Mouse (Mus musculus) heart, embryonic 15.5 days (tissue): ENCODE measurements at regions not wholly inside any gene's neighbourhood (a gene's known extent, or its start where the extent isn't known, plus 50 kb on each side); places are given as distances from the start of the nearest gene placed in this dataset.

ENCODE experiments used
- ATAC-seq: fragments of 200-750 bp; cut with Nextera tagmentation; replicated peaks from 2 replicates; pipeline ENCODE4 v1.8.0; 2017; ENCODE audit warnings: low read depth, moderate TSS enrichment; ENCODE audit not compliant: insufficient number of reproducible peaks, insufficient read depth, low FRiP score
- H3K27ac ChIP-seq: fragments of 300-500 bp; sonication (generic); 2 replicates; pipeline ENCODE4 v1.5.1; 2015; ENCODE audit warnings: mild to moderate bottlenecking, inconsistent platforms
- H3K27me3 ChIP-seq: fragments of 300-500 bp; sonication (generic); 2 replicates; pipeline ENCODE4 v1.6.1; 2015; ENCODE audit warnings: inconsistent platforms
- H3K36me3 ChIP-seq: fragments of 300-500 bp; sonication (generic); 2 replicates; pipeline ENCODE4 v1.6.1; 2015; ENCODE audit warnings: mild to moderate bottlenecking, inconsistent platforms
- H3K4me1 ChIP-seq: fragments of 300-500 bp; sonication (generic); replicated peaks from 2 replicates; pipeline ENCODE4 v1.6.1; 2015; ENCODE audit warnings: inconsistent platforms
- H3K4me2 ChIP-seq: fragments of 300-500 bp; sonication (generic); 2 replicates; pipeline ENCODE4 v1.6.1; 2015; ENCODE audit warnings: inconsistent platforms, mild to moderate bottlenecking, moderate library complexity
- H3K4me3 ChIP-seq: fragments of 300-500 bp; sonication (generic); 2 replicates; pipeline ENCODE4 v1.5.1; 2015; ENCODE audit warnings: mild to moderate bottlenecking, inconsistent platforms
- H3K9ac ChIP-seq: fragments of 300-500 bp; sonication (generic); 2 replicates; pipeline ENCODE4 v1.6.1; 2015; ENCODE audit warnings: mild to moderate bottlenecking, inconsistent platforms
- H3K9me3 ChIP-seq: fragments of 300-500 bp; sonication (generic); replicated peaks from 2 replicates; pipeline ENCODE4 v1.6.1; 2016; ENCODE audit warnings: inconsistent platforms
- WGBS: fragments of 180-500 bp; shearing (Covaris S2); methylation state at CpG from one replicate; pipeline ENCODE4 v1.1.7; 2015; ENCODE audit warnings: mixed read lengths; 5-methylcytosine and 5-hydroxymethylcytosine counted together

GRCm38 (mm10) chr13:60270526-60270925 is 93.4 kb upstream of the Gas1 start:
- H3K4me1 ChIP-seq, result peaks cover 7% of the 10 kb centered on the region
- H3K27ac ChIP-seq, result no peak overlapping the region
- H3K27me3 ChIP-seq, result no peaks in the 10 kb centered on the region
- no peaks in the 10 kb centered on the region for H3K9me3 ChIP-seq
- no peaks in the 10 kb centered on the region for H3K36me3 ChIP-seq
- no peak overlapping the region for H3K9ac ChIP-seq
- H3K4me2 ChIP-seq, result no peak overlapping the region
- ATAC-seq, result no peak
- 68% methylated on average over 5 of the region's 5 CpGs for WGBS
- H3K4me3 ChIP-seq, result no peak overlapping the region

- Histone ChIP-seq H3K4me3 (no peak overlapping the region), H3K27me3 (no peaks in the 10 kb centered on the region), H3K9me3 (no peaks in the 10 kb centered on the region), H3K4me2 (no peak overlapping the region), H3K4me1 (no peaks in the 10 kb centered on the region), H3K9ac (no peak overlapping the region), H3K36me3 (no peaks in the 10 kb centered on the region), H3K27ac (no peak overlapping the region)
- 76% methylated on average over 7 of the region's 7 CpGs for WGBS
- no peak for ATAC-seq
Observed at GRCm38 (mm10) chr13:60273331-60273730, 96.2 kb upstream of the Gas1 start.

GRCm38 (mm10) chr13:60282543-60283251 is 105.5 kb upstream of the Gas1 start:
- peaks cover 27% of the 10 kb centered on the region for H3K4me1 ChIP-seq
- no peak overlapping the region for H3K9ac ChIP-seq
- no peak overlapping the region for H3K4me2 ChIP-seq
- no peak for ATAC-seq
- WGBS, result 55% methylated on average over 7 of the region's 7 CpGs
- no peaks in the 10 kb centered on the region for H3K36me3 ChIP-seq
- H3K27ac ChIP-seq, result no peak overlapping the region
- H3K4me3 ChIP-seq, result no peak overlapping the region
- no peaks in the 10 kb centered on the region for H3K27me3 ChIP-seq
- H3K9me3 ChIP-seq, result no peaks in the 10 kb centered on the region

GRCm38 (mm10) chr13:60286525-60287224 is 109.5 kb upstream of the Gas1 start:
- H3K4me2 ChIP-seq, result no peak overlapping the region
- WGBS, result 16% methylated on average over 11 of the region's 11 CpGs
- H3K27me3 ChIP-seq, result no peaks in the 10 kb centered on the region
- H3K4me1 ChIP-seq, result peaks cover 31% of the 10 kb centered on the region
- peak overlapping the region; percentile 29 for H3K27ac ChIP-seq
- no peak overlapping the region for H3K9ac ChIP-seq
- H3K9me3 ChIP-seq, result no peaks in the 10 kb centered on the region
- ATAC-seq, result peak; percentile 63; the same call in 1 of the 2 replicates
- H3K4me3 ChIP-seq, result no peak overlapping the region
- no peaks in the 10 kb centered on the region for H3K36me3 ChIP-seq

GRCm38 (mm10) chr13:60289650-60290049 is 112.5 kb upstream of the Gas1 start:
- no peak overlapping the region for H3K9ac ChIP-seq
- no peak overlapping the region for H3K27ac ChIP-seq
- H3K9me3 ChIP-seq, result no peaks in the 10 kb centered on the region
- 56% methylated on average over 3 of the region's 3 CpGs for WGBS
- ATAC-seq, result no peak
- no peaks in the 10 kb centered on the region for H3K36me3 ChIP-seq
- H3K4me2 ChIP-seq, result no peak overlapping the region
- H3K27me3 ChIP-seq, result no peaks in the 10 kb centered on the region
- H3K4me3 ChIP-seq, result no peak overlapping the region
- peaks cover 21% of the 10 kb centered on the region for H3K4me1 ChIP-seq

- no peak for ATAC-seq
- H3K36me3 ChIP-seq, result no peaks in the 10 kb centered on the region
- 62% methylated on average over 4 of the region's 4 CpGs for WGBS
- no peak overlapping the region for H3K27ac ChIP-seq
- H3K27me3 ChIP-seq, result no peaks in the 10 kb centered on the region
- no peak overlapping the region for H3K4me3 ChIP-seq
- no peak overlapping the region for H3K9ac ChIP-seq
- no peak overlapping the region for H3K4me2 ChIP-seq
- no peaks in the 10 kb centered on the region for H3K9me3 ChIP-seq
- peaks cover 21% of the 10 kb centered on the region for H3K4me1 ChIP-seq
Observed at GRCm38 (mm10) chr13:60290820-60291219, 113.7 kb upstream of the Gas1 start.

- no peak overlapping the region for H3K9ac ChIP-seq
- no peaks in the 10 kb centered on the region for H3K9me3 ChIP-seq
- no peak overlapping the region for H3K4me2 ChIP-seq
- ATAC-seq, result no peak
- 82% methylated on average over 3 of the region's 3 CpGs for WGBS
- H3K27ac ChIP-seq, result no peak overlapping the region
- no peaks in the 10 kb centered on the region for H3K27me3 ChIP-seq
- peaks cover 18% of the 10 kb centered on the region for H3K4me1 ChIP-seq
- no peak overlapping the region for H3K4me3 ChIP-seq
- H3K36me3 ChIP-seq, result no peaks in the 10 kb centered on the region
Observed at GRCm38 (mm10) chr13:60291344-60291743, 114.2 kb upstream of the Gas1 start.

GRCm38 (mm10) chr13:60296201-60296895 is 119.2 kb upstream of the Gas1 start:
- no peak overlapping the region for H3K4me2 ChIP-seq
- H3K4me1 ChIP-seq, result peaks cover 7% of the 10 kb centered on the region; the same call in 1 of the 2 replicates
- 62% methylated on average over 13 of the region's 13 CpGs for WGBS
- H3K36me3 ChIP-seq, result no peaks in the 10 kb centered on the region
- ATAC-seq, result 0 out of 2 replicates have a peak, but pooled peaks have one; percentile 22
- no peak overlapping the region for H3K4me3 ChIP-seq
- H3K9me3 ChIP-seq, result no peaks in the 10 kb centered on the region
- H3K27ac ChIP-seq, result no peak overlapping the region
- H3K9ac ChIP-seq, result no peak overlapping the region
- H3K27me3 ChIP-seq, result no peaks in the 10 kb centered on the region

GRCm38 (mm10) chr13:60296896-60297275 is 119.7 kb upstream of the Gas1 start:
- H3K4me3 ChIP-seq, result no peak overlapping the region
- ATAC-seq, result no peak
- WGBS, result 84% methylated on average over 6 of the region's 6 CpGs
- no peak overlapping the region for H3K9ac ChIP-seq
- no peak overlapping the region for H3K27ac ChIP-seq
- H3K9me3 ChIP-seq, result no peaks in the 10 kb centered on the region
- H3K4me1 ChIP-seq, result peaks cover 7% of the 10 kb centered on the region; the same call in 1 of the 2 replicates
- H3K4me2 ChIP-seq, result no peak overlapping the region
- H3K36me3 ChIP-seq, result no peaks in the 10 kb centered on the region
- H3K27me3 ChIP-seq, result no peaks in the 10 kb centered on the region

- no peak for ATAC-seq
- no peaks in the 10 kb centered on the region for H3K9me3 ChIP-seq
- no peak overlapping the region for H3K4me2 ChIP-seq
- no peak overlapping the region for H3K4me3 ChIP-seq
- WGBS, result 45% methylated on average over 2 of the region's 2 CpGs
- H3K27ac ChIP-seq, result peak overlapping the region; percentile 50; the same call in 1 of the 2 replicates
- no peaks in the 10 kb centered on the region for H3K36me3 ChIP-seq
- peaks cover 7% of the 10 kb centered on the region; the same call in 1 of the 2 replicates for H3K4me1 ChIP-seq
- no peaks in the 10 kb centered on the region for H3K27me3 ChIP-seq
- no peak overlapping the region for H3K9ac ChIP-seq
Observed at GRCm38 (mm10) chr13:60298575-60298974, 121.4 kb upstream of the Gas1 start.

- ATAC-seq, result no peak
- H3K4me1 ChIP-seq, result peaks cover 7% of the 10 kb centered on the region; the same call in 1 of the 2 replicates
- peak overlapping the region; percentile 50; the same call in 1 of the 2 replicates for H3K27ac ChIP-seq
- no peak overlapping the region for H3K9ac ChIP-seq
- no peaks in the 10 kb centered on the region for H3K27me3 ChIP-seq
- H3K4me2 ChIP-seq, result no peak overlapping the region
- H3K36me3 ChIP-seq, result no peaks in the 10 kb centered on the region
- no peaks in the 10 kb centered on the region for H3K9me3 ChIP-seq
- 58% methylated on average over 5 of the region's 5 CpGs for WGBS
- H3K4me3 ChIP-seq, result no peak overlapping the region
Observed at GRCm38 (mm10) chr13:60299076-60299475, 121.9 kb upstream of the Gas1 start.
